Mouse (Mus musculus): ENCODE measurements around the gene Tmem230. TPM values are rescaled to one million over a fixed set of nuclear protein-coding genes. Genes with fewer than 3 reads are reported as not detected.
"Not testable (repeated sequence)": the region's sequence is repeated elsewhere in the genome, so short reads cannot be mapped to it uniquely, and the experiment has no call there.

Tmem230 gene
- total RNA-seq (2021) = 10 to 100 TPM; 20.4 to 22.1 TPM
- long read RNA-seq, experiment 1, transcript Tmem230-201 (4 exons, 1,612 nt) = major isoform, 29 of 36 reads
- long read RNA-seq, experiment 1, partial matches to known transcripts = 0 of 36 reads
- long read RNA-seq, experiment 1, other reads (novel, unspliced or antisense) = 5 of 36 reads
- long read RNA-seq, experiment 2, transcript Tmem230-201 (4 exons, 1,612 nt) = major isoform, 23 of 29 reads
- long read RNA-seq, experiment 2, partial matches to known transcripts = 0 of 29 reads
- long read RNA-seq, experiment 2, other reads (novel, unspliced or antisense) = 4 of 29 reads

DNA sequence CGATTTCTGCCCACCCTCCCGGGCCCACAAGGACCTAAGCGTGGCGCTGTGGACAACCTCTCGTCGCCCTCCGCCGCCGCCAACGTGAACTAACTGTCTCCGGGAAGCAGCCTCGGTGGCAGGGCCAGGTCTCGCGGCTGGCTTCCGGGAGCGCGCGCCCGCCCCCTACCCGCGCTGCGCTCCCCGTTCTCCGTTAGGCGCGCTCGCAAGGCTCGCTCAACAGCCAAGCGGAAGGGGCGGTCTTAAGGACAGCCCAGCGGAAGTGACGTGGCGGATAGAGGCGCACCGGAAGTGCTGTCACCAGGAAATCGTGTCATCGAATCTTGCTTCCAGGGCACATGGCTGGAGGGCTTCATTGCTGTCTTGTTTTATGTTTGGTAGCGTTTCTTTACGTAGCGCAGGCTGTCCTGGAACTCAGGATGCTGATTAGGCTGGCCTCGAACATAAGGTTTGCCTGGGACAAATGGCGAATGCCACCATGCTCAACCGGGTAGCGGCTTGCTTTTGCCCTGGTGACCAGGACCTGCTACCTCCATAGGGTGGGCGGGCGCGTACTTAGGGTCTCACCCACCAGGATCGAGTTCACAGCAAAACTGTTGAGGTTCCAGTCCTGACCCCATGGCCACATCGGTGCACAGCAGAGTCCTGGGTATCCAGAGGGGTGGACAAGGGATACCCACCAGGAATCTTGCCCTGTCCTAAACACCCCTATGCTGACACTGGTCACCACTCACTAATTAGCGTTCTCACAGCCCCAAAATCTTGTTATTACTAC, at the start of gene Tmem230:
Tmem230 (minus strand) TSS at position 269 of the 775 bp plus-strand sequence.
- DNase-seq = peak; percentile 94
- intact Hi-C loops (cut with DNase I; ENCODE audit: low total_unique reads) = no loop called here

DNA sequence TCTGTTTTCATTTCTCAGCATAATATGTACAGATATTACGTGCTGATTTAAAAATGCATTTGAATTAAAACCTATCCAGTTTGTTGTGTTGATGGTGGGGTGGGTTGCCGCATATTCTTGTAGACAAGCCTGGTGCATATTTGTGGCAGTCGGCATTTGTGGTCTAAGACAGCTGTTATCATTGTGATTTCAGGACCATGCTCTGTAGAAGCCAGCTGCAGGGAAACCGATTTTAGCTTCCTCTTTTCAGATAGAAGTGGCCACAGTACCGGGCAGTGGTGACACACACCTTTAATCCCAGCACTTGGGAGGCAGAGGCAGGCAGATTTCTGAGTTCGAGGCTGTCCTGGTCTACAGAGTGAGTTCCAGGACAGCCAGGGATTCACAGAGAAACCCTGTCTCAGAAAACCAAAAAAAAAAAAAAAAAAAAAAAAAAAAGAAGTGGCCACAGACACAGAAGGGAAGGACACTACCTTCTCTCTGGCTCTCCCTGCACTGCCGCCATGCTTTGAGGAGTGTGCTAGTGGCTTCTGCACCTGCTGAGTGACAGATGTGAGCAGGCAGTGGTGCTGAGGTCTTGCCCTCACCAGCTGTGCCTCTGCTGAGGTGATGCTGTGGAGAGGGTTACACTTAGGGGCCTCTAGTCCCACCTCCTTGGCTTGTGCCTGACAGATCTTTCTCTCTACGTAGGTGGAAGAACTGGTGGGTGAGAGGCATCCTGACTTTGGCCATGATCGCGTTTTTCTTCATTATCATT, 46.3 kb upstream of the Tmem230 start:
- no peak for DNase-seq
- intact Hi-C loops (cut with DNase I; ENCODE audit: low total_unique reads) = no loop called here

DNA sequence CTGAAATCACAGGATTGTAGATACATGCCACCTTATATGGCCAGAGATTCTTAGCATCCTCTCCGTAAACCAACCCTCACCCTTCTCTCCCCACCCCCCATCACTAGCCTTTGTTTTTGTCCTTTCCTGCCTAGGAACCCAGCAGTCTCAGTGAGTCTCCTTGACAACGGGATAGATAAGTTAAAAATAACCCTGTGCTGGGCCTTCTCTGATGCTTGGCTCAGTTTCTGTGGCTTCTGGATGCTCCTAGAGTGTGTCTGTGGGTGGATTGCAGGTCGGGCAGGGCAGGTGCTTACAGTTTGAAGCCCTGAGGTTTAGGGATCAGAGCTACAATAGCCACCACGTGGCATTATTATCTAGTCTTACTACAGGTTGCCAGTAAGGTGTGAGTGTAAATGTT, 44.5 kb upstream of the Tmem230 start:
- intact Hi-C loops (cut with DNase I; ENCODE audit: low total_unique reads) = no loop called here

DNA sequence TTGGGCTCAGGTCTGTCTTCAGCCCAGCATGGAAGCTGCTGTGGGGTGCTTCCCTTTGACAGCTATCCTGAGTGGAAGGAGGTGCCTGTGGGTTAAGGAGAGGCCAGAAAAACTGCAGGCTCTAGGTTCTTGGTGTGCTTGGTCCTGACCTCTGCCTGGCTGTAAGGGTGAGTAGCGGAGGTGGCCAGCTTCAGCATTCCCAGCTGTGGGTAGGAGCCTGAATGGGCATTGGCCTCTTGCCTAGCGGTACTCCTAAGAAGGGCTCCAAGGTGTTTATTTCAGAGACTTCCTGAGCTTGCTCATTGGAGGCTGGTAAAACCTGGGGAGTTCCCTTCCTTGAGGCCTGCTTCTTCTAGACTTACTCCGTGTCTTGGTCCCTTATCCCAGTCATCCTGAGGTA, 43.7 kb upstream of the Tmem230 start:
- intact Hi-C loops (cut with DNase I; ENCODE audit: low total_unique reads) = no loop called here
- peak; percentile 55 for DNase-seq

More for the DNA sequence above, 44.5 kb upstream of the Tmem230 start:
- DNase-seq = no peak

DNA sequence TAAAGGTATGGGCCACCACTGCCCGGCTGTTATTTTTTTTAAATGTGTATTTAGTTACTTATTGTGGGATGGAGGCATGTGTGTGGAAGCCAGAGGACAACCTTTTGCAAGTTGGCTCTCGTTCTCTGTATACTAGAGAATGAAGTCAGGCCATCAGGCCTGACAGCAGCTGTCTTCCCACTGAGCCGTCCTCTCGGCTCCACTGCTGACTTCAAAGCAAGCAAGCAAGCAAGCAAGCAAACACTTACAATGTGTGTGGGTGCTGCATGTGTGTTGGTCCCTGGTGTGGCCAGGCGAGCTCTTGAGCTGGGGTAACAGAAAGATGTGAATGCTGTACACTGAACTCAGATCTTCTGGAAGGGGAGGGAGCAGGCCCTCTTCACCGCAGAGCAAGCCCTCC, 43.2 kb upstream of the Tmem230 start:
- intact Hi-C loops (cut with DNase I; ENCODE audit: low total_unique reads) = no loop called here
- no peak for DNase-seq

DNA sequence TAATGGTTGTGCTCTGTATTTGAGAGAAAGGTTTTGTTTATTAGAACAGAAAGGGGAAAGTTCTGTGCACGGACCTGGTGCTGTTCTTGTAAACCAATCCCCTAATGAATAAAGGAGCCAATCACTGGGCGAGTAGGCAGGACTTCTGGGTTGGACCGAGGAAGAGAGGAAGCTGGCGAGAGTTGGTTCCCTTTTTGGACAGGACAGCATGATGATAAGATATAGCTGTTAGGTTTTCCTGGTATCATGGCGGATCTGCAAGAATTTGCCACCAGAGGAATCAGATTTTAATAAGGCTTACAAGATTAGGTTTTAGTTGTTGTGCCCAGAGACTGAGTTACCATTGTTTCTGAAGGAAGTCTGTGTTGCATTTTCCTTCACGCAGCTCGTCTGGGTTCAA, 41.6 kb upstream of the Tmem230 start:
- DNase-seq; intact Hi-C loops (cut with DNase I; ENCODE audit: low total_unique reads): not testable (repeated sequence)

DNA sequence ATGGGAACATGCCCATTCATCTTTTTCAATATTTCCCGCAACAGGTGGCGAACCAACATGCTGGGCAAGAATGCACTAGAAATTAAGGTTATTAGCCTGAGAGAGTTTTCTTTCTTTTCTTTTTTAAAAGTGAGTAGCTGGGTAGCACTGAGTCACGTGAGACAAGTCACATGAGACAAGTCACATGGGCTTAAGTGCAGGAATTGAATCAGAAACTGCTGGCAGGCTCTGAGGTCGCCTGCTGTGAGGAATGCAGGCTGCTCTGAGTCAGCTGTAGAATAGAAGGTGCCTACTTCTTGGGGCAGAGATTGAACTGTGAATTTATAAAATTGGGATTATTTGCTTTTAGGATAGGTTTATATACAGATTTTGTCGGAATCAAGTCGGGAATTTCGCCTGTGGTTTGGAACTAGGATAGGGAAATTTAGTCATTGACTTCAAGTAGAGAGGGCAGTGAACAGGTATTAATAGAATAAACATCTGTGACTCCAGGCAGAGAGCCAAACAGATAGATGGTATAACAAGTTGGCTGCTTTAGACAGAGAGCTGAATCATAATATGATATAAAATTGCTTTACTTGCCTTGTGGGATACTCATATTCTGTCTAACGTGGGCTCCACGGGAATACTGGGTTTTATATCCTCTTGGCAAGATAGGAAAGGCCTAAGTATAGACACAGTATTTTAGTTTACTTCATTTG, 38.9 kb upstream of the Tmem230 start:
- intact Hi-C loops (cut with DNase I; ENCODE audit: low total_unique reads) = no loop called here
- no peak for DNase-seq

DNA sequence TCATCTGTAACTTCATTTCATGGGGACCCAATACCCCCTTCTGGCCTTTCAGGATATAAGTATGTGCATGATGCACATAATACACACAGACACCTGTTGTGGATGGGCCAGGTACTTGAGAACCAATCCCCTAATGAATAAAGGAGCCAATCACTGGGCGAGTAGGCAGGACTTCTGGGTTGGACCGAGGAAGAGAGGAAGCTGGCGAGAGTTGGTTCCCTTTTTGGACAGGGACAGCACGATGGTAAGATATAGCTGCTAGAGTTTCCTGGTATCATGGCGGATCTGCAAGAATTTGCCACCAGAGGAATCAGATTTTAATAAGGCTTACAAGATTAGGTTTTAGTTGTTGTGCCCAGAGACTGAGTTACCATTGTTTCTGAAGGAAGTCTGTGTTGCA, 38.1 kb upstream of the Tmem230 start:
- intact Hi-C loops (cut with DNase I; ENCODE audit: low total_unique reads) = not testable (repeated sequence)

DNA sequence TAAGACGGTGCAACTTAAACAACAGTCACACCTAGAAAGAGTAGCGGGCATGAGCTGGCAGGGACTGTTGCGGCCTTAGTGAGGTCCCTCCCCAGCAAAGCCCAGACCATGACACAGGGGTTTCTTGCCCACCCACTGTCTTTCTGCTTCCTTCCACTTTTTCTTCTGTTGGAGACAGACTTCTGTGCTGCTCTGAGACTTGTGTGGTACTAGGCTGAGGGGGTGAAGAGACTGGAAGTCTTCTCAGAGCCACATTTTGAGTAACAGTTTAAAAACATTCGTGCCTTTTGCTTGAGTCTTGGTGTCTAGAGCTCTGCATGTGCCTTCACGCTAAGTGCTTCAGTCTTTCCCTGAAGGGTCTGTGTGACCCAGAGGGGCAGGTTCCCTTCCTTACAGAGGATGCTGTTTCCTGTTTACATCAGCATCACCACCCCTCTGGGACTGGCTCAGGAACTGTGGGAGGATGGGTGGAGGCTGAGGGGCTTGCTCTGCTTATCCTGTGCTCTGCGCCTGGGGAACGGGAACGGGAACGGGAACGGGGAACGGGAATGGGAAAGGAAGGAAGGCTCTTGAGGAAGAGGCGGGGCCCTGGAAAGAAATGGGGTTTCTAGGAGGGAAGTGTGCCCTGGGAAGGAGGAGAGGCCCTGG, 37.0 kb upstream of the Tmem230 start:
- intact Hi-C loops (cut with DNase I; ENCODE audit: low total_unique reads) = no loop called here
- DNase-seq = peak; percentile 56

More for the DNA sequence above, 38.1 kb upstream of the Tmem230 start:
- DNase-seq = not testable (repeated sequence)

DNA sequence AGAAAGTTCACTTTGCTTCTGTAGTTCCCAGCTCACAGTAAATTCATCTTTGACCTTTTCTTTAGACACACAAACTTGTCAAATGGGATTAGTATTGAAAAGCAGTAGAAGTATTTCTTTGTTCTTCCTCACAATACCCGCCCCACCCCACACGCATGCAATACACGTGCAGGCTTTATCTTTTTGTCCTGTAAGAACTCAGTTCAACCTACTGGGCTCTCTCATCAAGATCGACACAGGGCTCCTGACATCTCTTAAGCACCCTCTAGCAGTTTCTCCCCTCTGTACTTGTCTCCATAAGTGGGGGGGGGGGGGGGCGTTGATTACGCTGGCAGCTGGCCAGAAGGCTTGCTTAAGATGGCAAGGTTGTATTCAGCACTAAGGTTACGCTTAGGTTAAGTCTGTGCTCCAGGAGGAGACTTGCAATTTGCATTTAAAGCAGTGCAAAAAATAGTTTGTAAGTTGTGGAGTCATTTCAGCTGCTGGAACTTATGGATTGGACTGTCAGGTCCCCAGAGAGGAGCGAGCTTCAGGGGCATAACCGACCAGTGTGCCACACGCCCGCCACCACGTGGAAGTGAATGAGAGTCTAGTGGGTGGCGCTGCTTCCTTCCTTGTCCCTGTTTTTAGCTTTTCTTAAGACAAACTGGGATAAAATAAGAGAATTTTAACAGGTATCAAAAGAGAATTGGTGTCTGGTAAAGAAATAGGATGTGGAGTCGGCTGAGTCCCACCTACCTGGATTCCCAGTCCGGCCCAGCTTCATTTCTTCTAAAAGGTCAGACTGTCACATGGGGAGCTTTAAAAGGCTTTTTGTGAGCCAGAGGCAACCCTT, 35.8 kb upstream of the Tmem230 start:
- intact Hi-C loops (cut with DNase I; ENCODE audit: low total_unique reads) = no loop called here
- DNase-seq = no peak

DNA sequence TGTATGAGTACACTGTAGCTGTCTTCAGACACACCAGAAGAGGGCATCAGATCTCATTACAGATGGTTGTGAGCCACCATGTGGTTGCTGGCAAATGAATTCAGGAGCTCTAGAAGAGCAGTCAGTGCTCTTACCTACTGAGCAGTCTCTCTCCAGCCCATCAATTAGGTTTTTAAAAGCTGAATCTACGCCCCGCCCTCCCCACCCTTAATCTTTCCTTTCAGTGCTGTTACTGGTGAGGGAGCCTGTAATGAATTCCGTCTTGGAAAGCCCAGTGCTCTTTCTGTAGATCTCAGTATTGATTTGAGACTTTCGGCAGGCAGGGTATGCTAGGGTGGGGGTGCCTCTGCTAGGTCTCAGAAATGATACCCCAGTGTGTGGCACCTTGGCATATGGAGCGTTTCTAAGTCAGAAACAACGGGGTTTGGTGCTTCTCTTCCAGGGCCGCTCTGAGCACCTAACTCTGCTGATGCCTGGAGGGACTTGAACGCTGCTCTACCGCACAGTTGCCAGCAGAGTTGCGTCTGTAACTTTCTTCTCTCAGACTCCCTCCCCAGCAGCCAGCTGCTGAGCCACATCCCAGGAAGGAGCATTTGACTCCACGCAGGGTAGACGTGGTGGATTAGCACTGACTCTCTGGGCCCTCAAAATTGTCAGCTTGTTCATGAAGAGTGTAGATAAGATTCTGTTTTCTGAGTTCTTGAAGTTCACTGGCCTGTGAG, 35.0 kb upstream of the Tmem230 start:
- intact Hi-C loops (cut with DNase I; ENCODE audit: low total_unique reads) = no loop called here
- DNase-seq = no peak

DNA sequence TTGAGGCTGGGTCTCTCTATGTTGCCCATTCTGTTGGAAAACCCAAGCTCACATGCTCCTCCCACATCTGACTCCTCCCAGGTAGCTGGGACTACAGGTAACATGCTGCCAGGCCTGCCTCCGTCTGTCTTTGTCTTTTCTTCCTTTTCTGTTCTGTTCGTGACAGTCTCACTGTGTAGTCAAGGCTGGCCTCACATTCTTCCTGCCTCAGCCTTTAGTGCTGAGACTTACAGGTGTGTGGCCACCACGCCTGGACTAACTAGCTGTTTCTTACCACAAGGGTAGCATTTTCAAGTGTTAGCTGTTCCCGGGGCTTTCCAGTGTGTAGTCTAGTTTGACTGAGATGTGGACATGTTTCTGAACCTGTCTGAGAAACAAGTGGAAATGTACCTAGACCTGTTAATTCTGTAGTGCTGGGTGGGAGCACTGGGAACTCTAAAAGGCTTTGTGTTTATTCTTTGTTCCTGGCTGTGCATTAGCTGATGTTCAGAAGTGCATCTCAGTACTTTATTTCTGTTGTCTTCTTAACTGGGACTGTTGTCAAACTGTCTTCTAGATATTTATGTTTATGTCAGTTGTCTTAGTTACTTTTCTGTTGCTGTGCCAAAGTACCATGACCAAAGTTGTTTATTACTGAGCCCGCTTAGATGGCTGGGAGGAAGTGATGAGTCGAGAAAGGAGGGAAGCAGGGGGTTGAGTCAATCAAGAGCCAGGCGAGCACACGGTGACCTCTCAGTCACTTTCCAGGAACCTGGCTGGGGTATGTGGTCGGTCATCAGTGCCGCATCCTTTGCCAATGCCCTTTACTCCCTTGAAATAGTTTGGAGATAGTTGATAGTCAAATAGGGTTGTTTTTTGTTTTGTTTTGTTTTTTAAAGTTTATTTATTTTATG, 34.2 kb upstream of the Tmem230 start:
- intact Hi-C loops (cut with DNase I; ENCODE audit: low total_unique reads) = no loop called here
- DNase-seq = no peak

DNA sequence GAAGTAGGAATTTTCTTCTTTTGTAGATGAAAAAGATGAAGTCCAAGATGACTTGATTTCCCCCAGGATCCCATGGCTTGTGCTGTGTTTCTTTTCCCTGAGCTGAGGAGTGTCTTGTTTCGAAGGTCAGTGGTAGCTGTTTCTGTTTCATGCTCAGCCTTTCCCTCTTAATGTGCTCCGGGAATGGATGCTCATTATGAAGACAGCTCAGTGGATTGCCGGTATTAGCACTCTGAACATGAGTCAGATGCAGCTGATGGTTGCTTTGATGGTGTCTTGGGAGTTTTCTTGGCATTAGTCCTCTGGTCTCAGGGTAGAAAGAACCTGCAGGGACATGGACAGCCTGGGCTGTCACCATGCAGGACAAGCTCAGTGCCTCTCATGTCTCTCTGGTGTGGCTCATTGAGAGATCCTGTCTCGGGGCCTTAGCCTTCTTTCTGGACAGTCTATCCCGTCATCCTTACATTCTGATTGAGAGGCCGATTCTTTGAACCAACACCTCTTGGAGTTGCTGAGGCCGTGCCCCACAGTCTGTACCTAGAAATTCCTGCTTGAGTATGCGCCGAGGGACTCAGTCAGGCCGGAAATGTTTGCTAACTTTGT, 33.0 kb upstream of the Tmem230 start:
- intact Hi-C loops (cut with DNase I; ENCODE audit: low total_unique reads) = no loop called here

DNA sequence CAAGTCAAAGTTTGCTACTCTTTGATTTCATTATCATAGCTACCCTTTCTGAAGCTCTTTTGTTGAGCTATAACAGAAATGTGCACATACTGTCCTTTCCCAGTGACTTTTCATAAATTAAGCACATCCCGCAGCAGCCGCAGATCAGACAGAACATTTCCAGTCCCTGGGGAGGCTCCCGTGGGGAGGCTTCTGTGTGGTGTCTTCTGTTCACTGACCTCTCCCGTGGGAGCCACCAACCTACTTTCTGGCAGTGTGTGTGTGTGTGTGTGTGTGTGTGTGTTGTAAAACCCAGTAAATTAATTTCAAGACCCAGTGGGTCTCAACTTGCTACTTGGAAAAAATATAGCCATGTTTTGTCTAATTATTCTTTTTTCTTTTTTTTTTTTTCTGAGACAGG, 32.4 kb upstream of the Tmem230 start:
- no peak for DNase-seq
- intact Hi-C loops (cut with DNase I; ENCODE audit: low total_unique reads) = no loop called here

More for the DNA sequence above, 33.0 kb upstream of the Tmem230 start:
- no peak for DNase-seq

DNA sequence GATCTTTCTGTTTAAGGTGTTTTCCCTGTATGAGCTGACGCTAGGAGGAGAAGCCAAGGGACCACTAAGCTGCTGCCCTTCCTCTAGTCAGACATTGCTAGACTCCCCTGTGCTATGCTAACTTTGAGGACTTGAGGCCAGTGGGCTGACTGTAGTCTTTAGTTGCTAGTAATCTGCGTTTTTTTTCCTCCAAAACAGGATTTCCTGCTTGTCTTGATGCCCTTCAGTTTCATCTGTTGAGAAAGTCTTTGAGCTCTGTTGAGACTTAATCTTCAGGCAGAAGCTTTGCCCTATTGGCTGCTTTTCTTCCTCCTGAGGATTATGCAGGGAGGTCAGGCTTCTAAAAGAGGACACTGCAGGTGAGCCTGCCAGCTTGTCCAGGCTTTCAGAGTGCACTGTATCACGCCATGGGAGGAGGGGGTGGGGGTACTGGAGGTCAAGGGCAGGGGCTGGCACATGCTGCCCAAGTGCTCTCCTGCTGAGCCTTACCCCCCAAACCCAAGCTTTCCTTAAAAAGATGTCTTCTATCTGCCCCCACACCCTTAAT, 31.8 kb upstream of the Tmem230 start:
- DNase-seq = no peak
- intact Hi-C loops (cut with DNase I; ENCODE audit: low total_unique reads) = no loop called here

DNA sequence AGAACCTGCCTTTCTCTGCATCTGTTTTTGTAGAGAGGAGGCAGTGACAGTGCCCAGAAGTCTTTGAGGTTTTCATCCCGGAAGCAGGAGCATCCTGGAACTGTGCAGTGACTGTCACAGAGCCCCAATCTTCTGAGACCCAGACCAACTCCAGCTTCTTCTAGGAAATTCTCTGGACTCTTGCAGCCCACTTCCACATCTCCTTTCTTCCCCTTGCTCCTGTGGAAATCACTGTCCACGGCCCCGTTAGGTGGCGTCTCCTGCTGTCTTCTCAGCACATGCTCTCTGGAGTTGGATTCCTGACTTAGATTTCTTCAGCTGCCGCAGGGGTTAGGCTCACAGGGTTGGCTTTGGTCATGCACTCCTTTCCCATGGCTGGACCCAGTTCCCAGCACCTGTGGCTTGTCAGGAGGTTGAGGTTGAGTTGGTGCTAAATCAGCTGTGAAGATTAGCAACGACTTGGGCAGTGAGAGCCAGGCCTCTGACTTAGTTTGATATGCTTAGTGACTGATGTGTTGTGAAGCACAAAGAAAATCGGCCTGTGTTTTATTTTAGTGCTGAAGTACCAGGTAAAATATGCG, 30.8 kb upstream of the Tmem230 start:
- no peak for DNase-seq
- intact Hi-C loops (cut with DNase I; ENCODE audit: low total_unique reads) = no loop called here
